Mouse (Mus musculus): Measurements from ENCODE around the gene Malsu1. TPM values are rescaled to one million over a fixed set of nuclear protein-coding genes. Genes with fewer than 3 reads are reported as not detected.
A peak's percentile ranks its signal among the peaks of the same experiment; 100 is the strongest.

Gene Malsu1
- polyA plus RNA-seq (2016; fragmentation: Nextera tagmentation; extraction: Ambion mirVana): 69.5 and 80.9 TPM in 2 replicates

DNA sequence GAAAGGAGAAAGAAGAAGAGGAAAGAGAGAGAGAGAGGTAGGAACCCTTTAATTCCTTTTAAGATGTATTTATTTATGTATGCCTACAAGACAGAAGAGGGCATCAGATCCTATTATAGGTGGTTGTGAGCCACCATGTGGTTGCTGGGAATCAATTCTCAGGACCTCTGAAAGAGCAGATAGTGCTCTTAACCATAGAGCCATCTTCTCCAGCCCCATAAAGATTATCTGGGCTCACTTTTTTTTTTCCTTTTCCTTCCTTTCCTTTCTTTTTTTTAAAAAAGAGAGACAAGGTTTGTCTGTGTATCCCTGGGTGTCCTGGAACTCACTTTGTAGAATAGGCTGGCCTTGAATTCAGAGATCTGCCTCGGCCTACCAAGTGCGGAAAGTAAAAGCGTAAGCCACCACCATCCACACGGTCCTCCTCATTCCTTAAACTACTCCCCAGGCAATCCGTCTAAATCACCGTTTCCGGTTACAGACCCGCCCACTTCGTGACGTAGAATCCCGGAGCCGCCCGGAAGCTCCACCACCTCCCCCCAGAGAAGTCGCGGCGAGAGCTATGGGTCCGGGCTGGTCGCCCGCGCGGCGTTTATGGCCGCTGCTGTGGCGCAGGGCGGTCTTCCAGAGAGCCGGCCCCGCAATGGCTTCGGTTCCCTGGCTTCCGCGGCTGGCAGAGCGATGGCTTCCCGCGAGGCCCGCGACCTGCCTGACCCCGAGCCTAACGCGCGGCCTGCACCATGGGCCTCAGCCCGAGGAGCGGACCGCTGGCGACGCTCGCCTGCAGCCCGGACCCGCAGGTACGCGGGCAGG is at the start of gene Malsu1:
Gene Malsu1 (plus strand): TSS at position 492 of the 813 bp plus-strand sequence.
- WGBS: under 1% methylated on average over 49 of the region's 49 CpGs
- peaks cover 15% of the 10 kb centered on the region for H3K4me1 ChIP-seq (replicated peaks)
- no peaks in the 10 kb centered on the region for H3K9me3 ChIP-seq
- H3K36me3 ChIP-seq: 0 out of 2 replicates have a peak, but pooled peaks cover 2% of the 10 kb centered on the region
- peak within 1 kb of the TSS; percentile 94 for H3K9ac ChIP-seq (replicated peaks)
- H3K4me2 ChIP-seq: peak within 1 kb of the TSS; percentile 87
- ATAC-seq (ENCODE audit: insufficient number of reproducible peaks, insufficient read depth, low FRiP score, low TSS enrichment, low read depth): peak; percentile 88
- peak within 1 kb of the TSS; percentile 84 for H3K27ac ChIP-seq
- no peaks in the 10 kb centered on the region for H3K27me3 ChIP-seq
- peak within 1 kb of the TSS; percentile 98 for H3K4me3 ChIP-seq (replicated peaks)

DNA sequence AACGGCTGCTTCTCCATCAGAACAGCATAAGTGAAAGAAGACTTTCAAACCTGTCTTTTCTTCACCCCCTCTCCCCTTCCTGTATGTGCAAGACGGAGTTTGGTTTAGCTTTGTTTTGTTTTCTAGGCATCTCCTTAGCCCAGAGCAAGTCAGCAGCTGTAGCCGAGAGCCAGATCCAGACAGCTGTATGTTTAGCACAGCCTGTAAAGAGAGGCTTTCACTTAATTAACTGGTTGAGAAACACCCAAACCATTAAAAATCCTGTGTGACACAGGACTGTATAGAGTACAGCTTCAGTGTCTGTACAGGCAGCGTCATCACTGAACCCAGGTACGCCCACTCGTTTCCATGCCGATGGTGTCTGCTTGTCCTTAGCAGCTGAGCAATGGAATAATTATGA is 48.3 kb upstream of the Malsu1 start:
- Histone ChIP-seq H3K4me1 (replicated peaks) (peaks cover 4% of the 10 kb centered on the region), H3K27me3 (no peaks in the 10 kb centered on the region; the same call in 1 of the 2 replicates), H3K9me3 (no peaks in the 10 kb centered on the region), H3K36me3 (no peaks in the 10 kb centered on the region), H3K4me2 (no peak overlapping the region), H3K27ac (no peak overlapping the region), H3K9ac (replicated peaks) (no peak overlapping the region), H3K4me3 (replicated peaks) (no peak overlapping the region)
- ATAC-seq (ENCODE audit: insufficient number of reproducible peaks, insufficient read depth, low FRiP score, low TSS enrichment, low read depth): no peak
- WGBS: 69% methylated on average over 7 of the region's 7 CpGs

DNA sequence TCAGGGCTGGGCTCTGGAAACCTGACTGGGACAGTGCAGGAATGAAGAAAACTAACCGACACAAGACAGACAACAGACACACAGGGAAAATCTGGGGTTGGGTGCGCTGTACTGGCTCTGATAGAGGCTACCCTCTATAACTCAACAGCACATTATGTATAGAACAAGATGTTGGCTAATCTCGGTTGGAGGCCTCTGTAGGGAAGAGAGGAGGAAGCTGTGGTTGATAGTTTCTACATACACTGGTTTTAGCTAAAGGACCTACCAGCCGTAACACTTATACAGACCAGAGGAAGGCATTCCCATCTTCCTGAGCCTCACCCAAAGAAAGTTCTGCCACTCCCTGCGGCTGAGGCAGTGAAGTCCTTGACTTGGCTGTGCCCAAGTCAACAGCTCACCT is 47.1 kb upstream of the Malsu1 start:
- Histone ChIP-seq H3K36me3 (no peaks in the 10 kb centered on the region), H3K9ac (replicated peaks) (no peak overlapping the region), H3K9me3 (no peaks in the 10 kb centered on the region), H3K4me3 (replicated peaks) (no peak overlapping the region), H3K27me3 (no peaks in the 10 kb centered on the region; the same call in 1 of the 2 replicates), H3K27ac (no peak overlapping the region), H3K4me2 (no peak overlapping the region), H3K4me1 (replicated peaks) (no peaks in the 10 kb centered on the region)
- 90% methylated on average over 5 of the region's 5 CpGs for WGBS
- no peak for ATAC-seq (ENCODE audit: insufficient number of reproducible peaks, insufficient read depth, low FRiP score, low TSS enrichment, low read depth)

DNA sequence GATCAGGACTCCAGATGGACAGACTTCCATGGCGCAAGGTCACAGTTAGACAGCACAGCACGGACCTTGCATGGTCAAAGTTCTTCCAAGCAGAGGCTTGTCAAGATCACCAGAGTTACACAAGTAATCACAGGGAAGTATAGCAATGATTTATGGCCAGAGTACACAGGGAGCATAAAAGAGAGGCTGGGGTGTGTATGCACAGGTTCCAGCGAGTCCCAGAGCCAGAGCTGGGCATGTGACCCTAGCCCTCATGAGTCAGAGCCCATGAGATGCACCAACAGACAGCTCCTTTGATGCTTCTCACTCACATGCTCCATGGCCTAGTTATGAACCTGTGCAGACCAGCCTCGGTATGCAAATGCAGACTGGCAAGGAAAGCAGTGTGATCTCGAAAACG is 45.6 kb upstream of the Malsu1 start:
- no peaks in the 10 kb centered on the region for H3K36me3 ChIP-seq
- no peaks in the 10 kb centered on the region for H3K4me1 ChIP-seq (replicated peaks)
- H3K27me3 ChIP-seq: no peaks in the 10 kb centered on the region; the same call in 1 of the 2 replicates
- no peak overlapping the region for H3K27ac ChIP-seq
- H3K9ac ChIP-seq (replicated peaks): no peak overlapping the region
- H3K4me3 ChIP-seq (replicated peaks): no peak overlapping the region
- H3K9me3 ChIP-seq: no peaks in the 10 kb centered on the region
- WGBS: 78% methylated on average over 6 of the region's 6 CpGs
- H3K4me2 ChIP-seq: no peak overlapping the region
- ATAC-seq (ENCODE audit: insufficient number of reproducible peaks, insufficient read depth, low FRiP score, low TSS enrichment, low read depth): no peak

DNA sequence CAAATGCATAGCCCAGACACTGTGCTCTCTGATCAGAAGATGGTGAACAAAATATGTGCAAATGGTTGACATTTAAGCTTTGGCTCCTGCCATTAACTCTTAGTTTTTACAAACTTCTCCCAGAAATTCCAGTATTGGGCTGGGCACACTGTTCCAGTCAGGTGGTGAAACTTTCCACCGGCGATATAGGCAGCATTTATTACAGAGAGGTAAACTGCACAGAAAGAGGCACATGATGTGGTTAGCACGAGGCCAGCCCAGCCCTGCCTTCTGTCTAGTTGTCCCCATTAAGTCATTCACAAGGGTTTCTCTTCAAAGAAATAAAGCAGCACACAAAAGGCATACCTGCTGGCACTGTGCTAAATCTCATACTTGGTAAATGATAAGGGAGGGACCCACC is 44.9 kb upstream of the Malsu1 start:
- Histone ChIP-seq H3K9me3 (no peaks in the 10 kb centered on the region), H3K9ac (replicated peaks) (no peak overlapping the region), H3K4me3 (replicated peaks) (no peak overlapping the region), H3K27ac (no peak overlapping the region), H3K4me2 (no peak overlapping the region), H3K4me1 (replicated peaks) (no peaks in the 10 kb centered on the region), H3K27me3 (no peaks in the 10 kb centered on the region; the same call in 1 of the 2 replicates), H3K36me3 (no peaks in the 10 kb centered on the region)
- ATAC-seq (ENCODE audit: insufficient number of reproducible peaks, insufficient read depth, low FRiP score, low TSS enrichment, low read depth): no peak
- 74% methylated on average over 3 of the region's 3 CpGs for WGBS

DNA sequence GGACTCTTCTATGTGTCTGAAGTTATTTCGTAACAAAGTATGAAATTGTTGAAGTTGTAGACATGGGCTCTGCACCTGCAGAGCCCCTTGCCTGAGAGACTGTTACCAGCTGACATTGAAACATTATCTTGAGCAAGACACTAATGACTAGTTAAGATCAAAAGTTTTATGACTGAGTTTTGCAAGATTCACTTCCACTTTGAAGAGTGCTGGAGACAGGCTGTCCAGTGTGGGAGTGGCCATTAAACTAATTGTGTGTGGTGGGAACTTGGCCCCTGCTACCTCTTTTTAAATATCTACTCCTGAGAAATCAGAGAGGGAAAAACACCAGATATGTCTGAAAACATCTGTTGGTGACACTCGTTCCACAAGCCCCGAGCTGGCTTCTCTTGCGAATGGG is 42.4 kb upstream of the Malsu1 start:
- H3K4me1 ChIP-seq (replicated peaks): 0 out of 2 replicates have a peak, but pooled peaks cover 2% of the 10 kb centered on the region
- H3K9me3 ChIP-seq: no peaks in the 10 kb centered on the region
- no peak for ATAC-seq (ENCODE audit: insufficient number of reproducible peaks, insufficient read depth, low FRiP score, low TSS enrichment, low read depth)
- H3K27me3 ChIP-seq: peaks cover 10% of the 10 kb centered on the region
- no peak overlapping the region for H3K4me3 ChIP-seq (replicated peaks)
- H3K9ac ChIP-seq (replicated peaks): no peak overlapping the region
- H3K27ac ChIP-seq: no peak overlapping the region
- no peaks in the 10 kb centered on the region for H3K36me3 ChIP-seq
- WGBS: 69% methylated on average over 4 of the region's 4 CpGs
- H3K4me2 ChIP-seq: no peak overlapping the region

DNA sequence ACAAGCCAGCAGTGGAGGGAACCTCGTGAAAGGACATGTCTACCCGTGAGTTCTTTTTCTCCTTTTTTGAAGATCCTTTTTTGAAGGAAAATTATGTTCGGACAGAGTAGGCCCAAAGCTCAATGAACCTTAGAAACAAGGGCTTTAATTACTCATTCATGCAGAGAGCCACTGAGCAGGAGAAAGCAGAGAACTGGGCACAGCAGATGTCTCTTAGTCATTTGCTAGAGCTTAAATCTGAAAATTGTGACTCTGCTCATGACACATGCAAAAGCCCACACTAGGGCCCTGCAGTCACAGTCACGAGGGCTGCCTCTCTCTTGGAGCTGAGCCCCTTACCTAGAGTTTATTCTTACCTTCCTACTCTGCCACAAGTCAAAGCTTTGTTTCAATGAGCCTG is 40.8 kb upstream of the Malsu1 start:
- 85% methylated on average over 4 of the region's 4 CpGs for WGBS
- no peak for ATAC-seq (ENCODE audit: insufficient number of reproducible peaks, insufficient read depth, low FRiP score, low TSS enrichment, low read depth)

DNA sequence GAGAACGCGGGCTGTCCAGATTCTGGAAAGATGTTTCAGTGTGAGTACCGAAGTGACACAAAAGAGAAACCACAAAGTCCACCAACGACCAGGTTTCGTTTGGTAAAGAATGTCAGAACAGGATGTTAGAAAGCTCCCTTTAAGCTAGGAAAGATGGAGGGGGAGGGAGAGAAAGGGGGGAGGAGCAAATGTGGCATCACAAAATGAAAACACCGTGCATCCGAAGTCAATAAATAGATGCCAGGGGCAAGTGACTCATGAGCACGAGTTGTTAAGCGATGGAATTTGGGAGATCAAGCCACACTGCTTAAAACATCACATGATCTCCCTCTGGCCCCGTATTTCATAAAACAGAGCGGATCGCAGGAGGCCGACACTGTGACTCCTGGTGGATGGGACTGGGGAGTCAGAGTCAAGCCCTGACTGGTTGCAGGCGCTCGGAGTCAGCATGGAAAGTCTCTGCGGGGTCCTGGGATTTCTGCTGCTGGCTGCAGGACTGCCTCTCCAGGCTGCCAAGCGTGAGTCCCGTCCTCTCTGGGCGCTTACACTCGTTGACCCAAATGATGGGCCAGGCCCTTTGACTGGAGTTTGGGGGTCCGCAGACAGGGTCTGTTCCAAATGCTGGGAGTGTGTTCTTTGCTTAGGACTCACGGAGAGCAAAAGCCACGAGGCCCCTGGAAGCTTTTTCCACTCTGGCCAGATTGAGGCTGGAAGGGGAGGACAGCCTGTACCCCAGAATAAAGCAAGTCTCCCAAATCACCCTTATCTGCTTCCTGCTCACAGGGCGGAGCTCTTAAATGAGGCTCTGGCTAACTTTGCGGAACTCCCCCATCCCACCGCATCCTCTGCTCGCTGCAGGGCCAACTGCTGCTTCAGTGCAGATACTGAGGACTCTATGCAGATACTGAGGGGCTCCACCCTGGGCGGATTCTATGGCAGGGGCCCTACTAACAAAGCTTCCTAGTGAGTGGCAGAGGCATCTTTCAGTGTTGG is 37.0 kb upstream of the Malsu1 start, which contains the start of gene Gpnmb:
Gene Gpnmb (plus strand): TSS at position 272 of the 993 bp plus-strand sequence.
- Histone ChIP-seq H3K27ac (no peak within 1 kb of the TSS), H3K9me3 (no peaks in the 10 kb centered on the region), H3K9ac (replicated peaks) (peak within 1 kb of the TSS; percentile 31), H3K36me3 (no peaks in the 10 kb centered on the region), H3K4me1 (replicated peaks) (peaks cover 12% of the 10 kb centered on the region), H3K4me3 (replicated peaks) (peak within 1 kb of the TSS; percentile 21), H3K4me2 (peak within 1 kb of the TSS; percentile 49), H3K27me3 (peaks cover 27% of the 10 kb centered on the region)
- WGBS: 33% methylated on average over 28 of the region's 28 CpGs
- no peak for ATAC-seq (ENCODE audit: insufficient number of reproducible peaks, insufficient read depth, low FRiP score, low TSS enrichment, low read depth)

More for the DNA sequence above, 40.8 kb upstream of the Malsu1 start:
- Histone ChIP-seq H3K9me3 (no peaks in the 10 kb centered on the region), H3K27me3 (peaks cover 25% of the 10 kb centered on the region), H3K4me2 (no peak overlapping the region), H3K27ac (no peak overlapping the region), H3K9ac (replicated peaks) (no peak overlapping the region), H3K4me1 (replicated peaks) (peaks cover 12% of the 10 kb centered on the region), H3K36me3 (no peaks in the 10 kb centered on the region), H3K4me3 (replicated peaks) (no peak overlapping the region)

DNA sequence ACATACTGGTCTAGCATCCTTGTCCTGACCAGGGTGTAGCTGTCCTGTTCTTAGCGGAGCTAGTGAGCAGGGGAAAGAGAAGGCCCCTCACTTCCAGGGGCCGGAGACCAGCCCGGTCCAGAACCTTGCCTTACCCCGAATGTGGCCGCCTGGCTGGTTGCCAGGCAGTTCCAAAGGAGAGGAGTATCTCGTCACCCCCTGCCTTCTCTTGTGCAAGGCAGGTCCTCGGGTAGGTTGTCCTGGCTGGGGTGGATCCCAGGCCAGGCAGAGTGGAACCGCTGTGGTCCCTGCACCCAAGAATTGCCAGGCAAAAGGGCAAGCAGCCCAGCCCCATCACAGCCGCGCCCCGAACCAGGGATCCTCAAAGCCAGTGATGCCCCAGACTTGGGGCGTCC is 36.3 kb upstream of the Malsu1 start:
- 78% methylated on average over 12 of the region's 12 CpGs for WGBS
- peak overlapping the region; percentile 49; the same call in 1 of the 2 replicates for H3K4me2 ChIP-seq
- no peak overlapping the region for H3K27ac ChIP-seq
- H3K9me3 ChIP-seq: no peaks in the 10 kb centered on the region
- peaks cover 27% of the 10 kb centered on the region for H3K27me3 ChIP-seq
- H3K4me3 ChIP-seq (replicated peaks): no peak overlapping the region
- H3K36me3 ChIP-seq: no peaks in the 10 kb centered on the region
- no peak for ATAC-seq (ENCODE audit: insufficient number of reproducible peaks, insufficient read depth, low FRiP score, low TSS enrichment, low read depth)
- peaks cover 12% of the 10 kb centered on the region for H3K4me1 ChIP-seq (replicated peaks)
- H3K9ac ChIP-seq (replicated peaks): no peak overlapping the region

DNA sequence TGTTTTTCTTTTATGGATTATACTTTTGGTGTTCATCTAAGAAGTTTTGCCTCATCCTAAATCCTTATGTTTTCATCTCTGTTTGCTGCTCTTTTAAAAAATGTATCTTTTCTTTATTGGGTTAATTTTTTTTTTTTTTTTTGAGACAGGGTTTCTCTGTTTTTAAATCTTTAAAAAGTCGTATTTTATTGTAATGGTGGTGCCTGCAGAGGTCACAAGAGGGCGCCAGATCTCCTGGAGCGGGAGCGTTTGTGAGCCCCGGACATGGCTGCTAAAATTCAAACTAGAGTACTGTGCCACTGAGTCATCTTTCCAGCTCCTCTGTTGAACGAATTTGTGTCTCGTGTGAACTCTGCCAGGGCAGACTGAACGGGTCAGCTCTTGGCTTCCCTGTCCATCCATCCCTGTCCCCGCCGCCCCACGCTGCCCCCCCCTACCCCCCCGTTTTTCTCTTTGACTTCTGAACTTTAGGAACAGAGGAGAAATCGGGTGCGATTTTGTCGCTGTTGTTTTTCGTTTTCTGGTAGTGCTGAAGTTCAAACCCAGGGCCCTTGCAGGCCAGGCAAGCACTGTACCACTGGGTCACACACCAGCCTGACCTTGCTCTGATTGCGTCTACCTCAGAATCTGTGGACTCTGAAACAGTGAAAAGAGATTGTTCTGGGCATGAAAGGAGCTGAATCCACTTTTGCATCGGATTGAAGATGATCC is 34.0 kb upstream of the Malsu1 start:
- Histone ChIP-seq H3K9me3 (no peaks in the 10 kb centered on the region), H3K27me3 (peaks cover 23% of the 10 kb centered on the region), H3K27ac (no peak overlapping the region), H3K36me3 (no peaks in the 10 kb centered on the region), H3K4me3 (replicated peaks) (peak overlapping the region; percentile 33), H3K4me2 (peak overlapping the region; percentile 54), H3K9ac (replicated peaks) (no peak overlapping the region; the same call in 1 of the 2 replicates), H3K4me1 (replicated peaks) (peaks cover 12% of the 10 kb centered on the region)
- ATAC-seq (ENCODE audit: insufficient number of reproducible peaks, insufficient read depth, low FRiP score, low TSS enrichment, low read depth): no peak
- 19% methylated on average over 18 of the region's 18 CpGs for WGBS

Measured in limb, embryonic 12.5 days (tissue).